Mouse (Mus musculus): ENCODE measurements around the gene Sf1.
A peak's percentile ranks its signal among the peaks of the same experiment; 100 is the strongest.

Gene Sf1

GRCm38 (mm10) chr19:6420481-6421210 lies 57.2 kb downstream of the Sf1 start:
- no peak for DNase-seq (ENCODE audit: low spot score)

GRCm38 (mm10) chr19:6421211-6421590 lies 57.7 kb downstream of the Sf1 start:
- no peak for DNase-seq (ENCODE audit: low spot score)

DNA sequence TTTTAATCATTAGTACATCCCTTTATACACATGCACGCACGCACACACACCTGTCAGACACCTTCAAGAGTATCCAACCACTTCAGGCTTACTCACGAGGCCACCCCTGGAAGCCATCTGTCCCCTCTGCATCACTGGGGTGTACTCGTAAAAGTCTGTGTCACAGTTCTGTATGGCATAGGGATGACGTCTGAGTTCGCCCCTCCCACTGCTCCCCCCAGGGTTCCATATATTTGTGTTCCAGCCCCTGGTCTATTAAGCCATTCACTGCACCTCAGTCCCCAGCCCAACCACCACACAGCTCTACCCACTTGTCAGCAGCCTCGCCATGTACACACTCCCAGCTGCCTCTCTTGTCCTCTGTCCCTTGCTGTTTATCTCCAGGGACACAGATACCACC lies 58.5 kb downstream of the Sf1 start:
- no peak for DNase-seq (ENCODE audit: low spot score)

GRCm38 (mm10) chr19:6423241-6423640 lies 59.8 kb downstream of the Sf1 start:
- no peak for DNase-seq (ENCODE audit: low spot score)

GRCm38 (mm10) chr19:6424137-6424881 lies 60.8 kb downstream of the Sf1 start:
- DNase-seq (ENCODE audit: low spot score) = no peak

DNA sequence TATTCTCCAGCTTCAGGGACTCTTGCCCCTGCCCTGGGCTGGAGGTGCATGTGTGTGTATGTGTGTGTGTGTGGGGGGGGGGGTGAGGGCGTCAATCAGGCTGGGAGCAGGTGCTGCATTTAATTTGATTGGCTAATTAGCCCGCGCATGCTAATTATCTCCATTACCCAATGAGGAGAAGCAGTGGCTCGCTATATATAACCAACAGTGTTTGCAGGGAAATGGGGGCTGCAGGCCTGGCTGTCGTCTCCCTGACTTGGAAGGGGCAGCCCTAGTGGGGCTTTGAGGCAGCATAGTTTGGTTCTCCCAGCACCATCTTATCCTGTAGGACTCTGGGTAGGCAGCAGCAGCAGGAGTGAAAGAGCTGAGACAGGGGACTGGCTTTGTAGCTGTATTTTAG lies 62.1 kb downstream of the Sf1 start:
- DNase-seq (ENCODE audit: low spot score) = no peak

- DNase-seq (ENCODE audit: low spot score) = peak; percentile 36
Measured at GRCm38 (mm10) chr19:6426703-6427500, 63.4 kb downstream of the Sf1 start.
